Mouse (Mus musculus) liver, embryonic 11.5 days (tissue): Measurements from ENCODE around the gene Foxn3. TPM values are rescaled to one million over a fixed set of nuclear protein-coding genes. Genes with fewer than 3 reads are reported as not detected.

Experiments used
- ATAC-seq: fragments of 200-750 bp; cut with Nextera tagmentation; replicated peaks from 2 replicates; pipeline ENCODE4 v1.8.0; 2017; ENCODE audit warnings: moderate number of reproducible peaks, mild to moderate bottlenecking, moderate TSS enrichment, moderate library complexity; ENCODE audit not compliant: low FRiP score
- DNase-seq: peaks from one replicate; pipeline ENCODE4 v3.0.0-alpha.2; 2017; ENCODE audit warnings: low spot score
- H3K27ac ChIP-seq: fragments of 300-500 bp; sonication (generic); 2 replicates; pipeline ENCODE4 v1.5.1; 2014; ENCODE audit warnings: mild to moderate bottlenecking, low read depth, low read length, control low read depth
- H3K27me3 ChIP-seq: fragments of 300-500 bp; sonication (generic); replicated peaks from 2 replicates; pipeline ENCODE4 v1.6.1; 2014; ENCODE audit warnings: low read length, mixed read lengths; ENCODE audit not compliant: control insufficient read depth, insufficient read depth
- H3K36me3 ChIP-seq: fragments of 300-500 bp; sonication (generic); 2 replicates; pipeline ENCODE4 v1.6.1; 2014; ENCODE audit warnings: mild to moderate bottlenecking, low read length, moderate library complexity, mixed read lengths; ENCODE audit not compliant: control insufficient read depth, insufficient read depth
- H3K4me1 ChIP-seq: fragments of 300-500 bp; sonication (generic); replicated peaks from 2 replicates; pipeline ENCODE4 v1.6.1; 2014; ENCODE audit warnings: low read length, mixed read lengths; ENCODE audit not compliant: control insufficient read depth, insufficient read depth
- H3K4me2 ChIP-seq: fragments of 300-500 bp; sonication (generic); 2 replicates; pipeline ENCODE4 v1.6.1; 2014; ENCODE audit warnings: mild to moderate bottlenecking, control low read depth, moderate library complexity
- H3K4me3 ChIP-seq: fragments of 300-500 bp; sonication (generic); 2 replicates; pipeline ENCODE4 v1.5.1; 2014; ENCODE audit warnings: low read depth, low read length, control low read depth
- H3K9ac ChIP-seq: fragments of 300-500 bp; sonication (generic); 2 replicates; pipeline ENCODE4 v1.6.1; 2014; ENCODE audit warnings: low read depth, low read length, control low read depth
- H3K9me3 ChIP-seq: fragments of 300-500 bp; sonication (generic); 2 replicates; pipeline ENCODE4 v1.6.1; 2016; ENCODE audit warnings: low read length, inconsistent platforms, mixed read lengths; ENCODE audit not compliant: control insufficient read depth
- WGBS: fragments of 180-500 bp; shearing (Covaris S2); extraction: QIAGEN DNeasy Blood & Tissue Kit; methylation state at CpG from one replicate; pipeline ENCODE4 v1.1.7; 2014; 5-methylcytosine and 5-hydroxymethylcytosine counted together
- polyA plus RNA-seq: library from polyadenylated mRNA; unstranded; fragments of >200 nt; fragmentation: Nextera tagmentation; extraction: Ambion mirVana; gene quantifications from 2 replicates; pipeline ENCODE4 v1.2.1, GENCODE M21; 2014

The Foxn3 gene
- polyA plus RNA-seq, 1 experiment from 2014 or later: 52.7 TPM

GRCm38 (mm10) chr12:99150126-99150525, 413.3 kb downstream of the Foxn3 start:
- H3K9ac ChIP-seq: no peak overlapping the region
- H3K9me3 ChIP-seq: no peaks in the 10 kb centered on the region
- H3K4me2 ChIP-seq: no peak overlapping the region
- no peak for ATAC-seq
- no peaks in the 10 kb centered on the region for H3K27me3 ChIP-seq
- no peak for DNase-seq
- WGBS: 44% methylated on average over 4 of the region's 4 CpGs
- no peak overlapping the region for H3K27ac ChIP-seq
- H3K36me3 ChIP-seq: no peaks in the 10 kb centered on the region
- H3K4me1 ChIP-seq: no peaks in the 10 kb centered on the region
- H3K4me3 ChIP-seq: no peak overlapping the region

- WGBS: 90% methylated on average over 6 of the region's 6 CpGs
- Histone ChIP-seq H3K27ac (no peak overlapping the region), H3K27me3 (no peaks in the 10 kb centered on the region), H3K36me3 (no peaks in the 10 kb centered on the region), H3K4me3 (no peak overlapping the region), H3K4me2 (no peak overlapping the region), H3K9ac (no peak overlapping the region), H3K4me1 (no peaks in the 10 kb centered on the region), H3K9me3 (no peaks in the 10 kb centered on the region)
- DNase-seq (no peak), ATAC-seq (no peak)
Measured at GRCm38 (mm10) chr12:99149193-99149592, 414.2 kb downstream of the Foxn3 start.
